In the genomic region with DNA sequence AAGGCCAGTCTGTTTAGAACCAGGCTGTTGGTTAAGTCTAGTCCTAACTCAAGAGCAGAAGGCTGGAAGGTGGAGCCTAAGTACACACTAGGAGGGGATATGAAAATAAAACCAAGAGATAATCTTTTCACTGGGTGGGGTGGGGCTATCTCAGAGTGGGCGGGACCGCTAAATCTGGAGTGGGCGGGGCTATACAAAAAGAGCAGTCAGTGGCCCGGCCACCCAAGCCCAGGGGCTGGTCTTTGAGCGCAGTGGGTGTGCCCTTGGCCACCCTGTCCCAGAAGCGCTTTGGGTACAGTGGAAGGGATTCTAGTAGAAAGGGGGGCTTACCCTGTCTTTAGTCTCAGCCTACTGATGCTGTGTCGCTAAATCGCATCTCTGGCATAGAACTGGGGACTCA, we compare ENCODE assay signal across 9 mouse cellular contexts. TPM values are rescaled to one million over a fixed set of nuclear protein-coding genes. Genes with fewer than 3 reads are reported as not detected.
DNase-seq lines count a peak whose midpoint lies in the region; ATAC-seq and TF ChIP-seq lines count a peak whose summit lies in the region.
"Had no signal": no experiment of that assay in that cellular context is flagged by ENCODE, and none has a peak within 500 bp of the region (broad histone marks: within the 10 kb centered on the region; RNA-seq: fewer than 3 reads in every experiment).

No protein-coding gene starts in this region.

- no peak for TF ChIP-seq POLR2A in cortical plate, adult 2 months (IDR thresholded peaks at IDR 0.05; ENCODE audit: extremely low read depth, insufficient read depth, low read length)

- peak overlapping the region; percentile 52 for H3K4me3 ChIP-seq in heart, embryonic 15.5 days
- peak overlapping the region; percentile 58 for H3K4me3 ChIP-seq in cortical plate, adult 2 months (ENCODE audit: insufficient read depth, low read length)
- peak overlapping the region; percentile 63 for H3K4me3 ChIP-seq in hindbrain, postnatal 0 days (ENCODE audit: low read length)
- H3K4me3 ChIP-seq in midbrain, embryonic 14.5 days (replicated peaks; ENCODE audit: low read depth, low read length), result peak overlapping the region; percentile 43

- no peak for DNase-seq in heart, adult 11 months
- peak; percentile 57 for DNase-seq in hindbrain, postnatal 0 days (ENCODE audit: low spot score)
- peak; percentile 35 for DNase-seq in midbrain, embryonic 14.5 days
- no peak for DNase-seq in cerebellum, postnatal 36 days

- peaks cover 10% of the 10 kb centered on the region for H3K4me1 ChIP-seq in heart, embryonic 15.5 days (replicated peaks)
- H3K4me1 ChIP-seq in cortical plate, adult 2 months (ENCODE audit: control insufficient read depth, insufficient read depth, low read length), result peaks cover 4% of the 10 kb centered on the region
- no peaks in the 10 kb centered on the region for H3K4me1 ChIP-seq in hindbrain, postnatal 0 days (ENCODE audit: insufficient read depth, low read length)
- no peaks in the 10 kb centered on the region for H3K4me1 ChIP-seq in midbrain, embryonic 14.5 days (ENCODE audit: control insufficient read depth, insufficient read depth, low read length)

- H3K9me3 ChIP-seq in heart, embryonic 15.5 days (replicated peaks), result no peaks in the 10 kb centered on the region
- no peaks in the 10 kb centered on the region for H3K9me3 ChIP-seq in hindbrain, postnatal 0 days (ENCODE audit: low read length)
- no peaks in the 10 kb centered on the region for H3K9me3 ChIP-seq in midbrain, embryonic 14.5 days (ENCODE audit: control insufficient read depth, low read length)

- ATAC-seq in heart, embryonic 15.5 days (replicated peaks; ENCODE audit: insufficient number of reproducible peaks, insufficient read depth, low FRiP score, low read depth), result no peak; the same call in 1 of the 2 replicates
- ATAC-seq in hindbrain, postnatal 0 days, result peak; percentile 65
- ATAC-seq in midbrain, embryonic 14.5 days (ENCODE audit: low FRiP score, low TSS enrichment), result peak; percentile 34; the same call in 1 of the 2 replicates
- ATAC-seq in erythroid progenitor cell, adult 5-6 weeks (replicated peaks; ENCODE audit: low FRiP score, poor library complexity, severe bottlenecking), result no peak; the same call in 1 of the 2 replicates
- no peak for ATAC-seq in cerebellum, adult (ENCODE audit: insufficient number of reproducible peaks, low FRiP score, low TSS enrichment)

- H3K4me2 ChIP-seq in heart, embryonic 15.5 days, result peak overlapping the region; percentile 75
- H3K4me2 ChIP-seq in hindbrain, postnatal 0 days (ENCODE audit: low read depth, low read length), result peak overlapping the region; percentile 76
- H3K4me2 ChIP-seq in midbrain, embryonic 14.5 days (ENCODE audit: low read length), result peak overlapping the region; percentile 55

- peaks cover 38% of the 10 kb centered on the region for H3K27me3 ChIP-seq in heart, embryonic 15.5 days
- H3K27me3 ChIP-seq in hindbrain, postnatal 0 days (ENCODE audit: insufficient read depth, low read length), result no peaks in the 10 kb centered on the region; the same call in 1 of the 2 replicates
- H3K27me3 ChIP-seq in midbrain, embryonic 14.5 days (ENCODE audit: control insufficient read depth, insufficient read depth, low read length), result peaks cover 18% of the 10 kb centered on the region; the same call in 1 of the 2 replicates

- H3K27ac ChIP-seq in heart, embryonic 15.5 days, result no peak overlapping the region
- H3K27ac ChIP-seq in cortical plate, adult 2 months (ENCODE audit: insufficient read depth, low read length), result no peak overlapping the region
- H3K27ac ChIP-seq in hindbrain, postnatal 0 days, result peak overlapping the region; percentile 75; the same call in 1 of the 2 replicates
- H3K27ac ChIP-seq in midbrain, embryonic 14.5 days (replicated peaks; ENCODE audit: low read depth, low read length), result 0 out of 2 replicates have a peak overlapping the region, but pooled peaks have one; percentile 43

- TF ChIP-seq CTCF in cortical plate, adult 2 months (IDR thresholded peaks at IDR 0.05; ENCODE audit: extremely low read depth, insufficient read depth, low read length), result no peak
- TF ChIP-seq CTCF in hindbrain, postnatal 0 days (IDR thresholded peaks at IDR 0.05; ENCODE audit: low read depth), result no peak

- H3K36me3 ChIP-seq in heart, embryonic 15.5 days, result no peaks in the 10 kb centered on the region
- no peaks in the 10 kb centered on the region for H3K36me3 ChIP-seq in hindbrain, postnatal 0 days (ENCODE audit: insufficient read depth, low read length)
- no peaks in the 10 kb centered on the region for H3K36me3 ChIP-seq in midbrain, embryonic 14.5 days (ENCODE audit: control insufficient read depth, insufficient read depth, low read length)

- WGBS in heart, embryonic 15.5 days, result 8% methylated on average over 8 of the region's 8 CpGs
- WGBS in hindbrain, postnatal 0 days, result 11% methylated on average over 8 of the region's 8 CpGs
- 10% methylated on average over 8 of the region's 8 CpGs for WGBS in midbrain, embryonic 14.5 days

- no peak overlapping the region for H3K9ac ChIP-seq in heart, embryonic 15.5 days
- peak overlapping the region; percentile 82 for H3K9ac ChIP-seq in hindbrain, postnatal 0 days (replicated peaks; ENCODE audit: low read length)
- H3K9ac ChIP-seq in midbrain, embryonic 14.5 days (replicated peaks; ENCODE audit: low read length), result peak overlapping the region; percentile 59

RNA-seq across cellular contexts. Expression of gene Ethe1, which starts 0.5 kb away (rescaled TPM):
- 20.5 and 23.6 TPM in 2 replicates for polyA plus RNA-seq in heart, embryonic 15.5 days (2015; fragmentation: Nextera tagmentation; extraction: Ambion mirVana)
- 18.4 and 19.4 TPM in 2 replicates for polyA plus RNA-seq in cortical plate, adult 2 months (2012; rRNA removed)
- 36.3 and 43.8 TPM in 2 replicates for total RNA-seq in hindbrain, postnatal 0 days (2014; rRNA removed)
- 24.4 and 25.3 TPM in 2 replicates for polyA plus RNA-seq in hindbrain, postnatal 0 days (2015; fragmentation: Nextera tagmentation; extraction: Ambion mirVana)
- polyA plus RNA-seq in midbrain, embryonic 14.5 days (2014; fragmentation: Nextera tagmentation; extraction: Ambion mirVana), result 18.5 and 24.2 TPM in 2 replicates
- 11.2 and 11.3 TPM in 2 replicates for total RNA-seq in erythroid progenitor cell, adult 5-6 weeks (2015; ENCODE audit: low replicate concordance)
- 6.8 and 9.2 TPM in 2 replicates for total RNA-seq in erythroid progenitor cell, adult 5-6 weeks (2017; ENCODE audit: low replicate concordance)

RNA-seq across cellular contexts. Expression of gene Zfp575, which starts 0.6 kb away (rescaled TPM):
- 0.92 and 1.4 TPM in 2 replicates for polyA plus RNA-seq in heart, embryonic 15.5 days (2015; fragmentation: Nextera tagmentation; extraction: Ambion mirVana)
- polyA plus RNA-seq in cortical plate, adult 2 months (2012; rRNA removed), result 7.3 and 7.4 TPM in 2 replicates
- 1.0 and 1.2 TPM in 2 replicates for total RNA-seq in hindbrain, postnatal 0 days (2014; rRNA removed)
- 20.3 and 21.0 TPM in 2 replicates for polyA plus RNA-seq in hindbrain, postnatal 0 days (2015; fragmentation: Nextera tagmentation; extraction: Ambion mirVana)
- polyA plus RNA-seq in midbrain, embryonic 14.5 days (2014; fragmentation: Nextera tagmentation; extraction: Ambion mirVana), result 9.2 and 12.1 TPM in 2 replicates
- not detected in 2 replicates for total RNA-seq in erythroid progenitor cell, adult 5-6 weeks (2015; ENCODE audit: low replicate concordance)
- 0.26 TPM in 1 of 2 replicates, not detected in the other for total RNA-seq in erythroid progenitor cell, adult 5-6 weeks (2017; ENCODE audit: low replicate concordance)

RNA-seq across cellular contexts. Expression of gene Phldb3, which starts 23.7 kb away (rescaled TPM):
- 0.06 and 0.18 TPM in 2 replicates for polyA plus RNA-seq in heart, embryonic 15.5 days (2015; fragmentation: Nextera tagmentation; extraction: Ambion mirVana)
- 0.08 and 0.11 TPM in 2 replicates for polyA plus RNA-seq in cortical plate, adult 2 months (2012; rRNA removed)
- total RNA-seq in hindbrain, postnatal 0 days (2014; rRNA removed), result 0.11 and 0.73 TPM in 2 replicates
- not detected in 2 replicates for polyA plus RNA-seq in hindbrain, postnatal 0 days (2015; fragmentation: Nextera tagmentation; extraction: Ambion mirVana)
- polyA plus RNA-seq in midbrain, embryonic 14.5 days (2014; fragmentation: Nextera tagmentation; extraction: Ambion mirVana), result not detected in 2 replicates
- not detected in 2 replicates for total RNA-seq in erythroid progenitor cell, adult 5-6 weeks (2015; ENCODE audit: low replicate concordance)
- total RNA-seq in erythroid progenitor cell, adult 5-6 weeks (2017; ENCODE audit: low replicate concordance), result 0.64 and 7.0 TPM in 2 replicates

RNA-seq across cellular contexts. Expression of gene Xrcc1, which starts 40.7 kb away (rescaled TPM):
- polyA plus RNA-seq in heart, embryonic 15.5 days (2015; fragmentation: Nextera tagmentation; extraction: Ambion mirVana), result 56.6 and 83.1 TPM in 2 replicates
- 41.6 and 46.2 TPM in 2 replicates for polyA plus RNA-seq in cortical plate, adult 2 months (2012; rRNA removed)
- total RNA-seq in hindbrain, postnatal 0 days (2014; rRNA removed), result 36.7 and 50.8 TPM in 2 replicates
- 44.0 and 45.1 TPM in 2 replicates for polyA plus RNA-seq in hindbrain, postnatal 0 days (2015; fragmentation: Nextera tagmentation; extraction: Ambion mirVana)
- 55.0 and 55.8 TPM in 2 replicates for polyA plus RNA-seq in midbrain, embryonic 14.5 days (2014; fragmentation: Nextera tagmentation; extraction: Ambion mirVana)
- total RNA-seq in erythroid progenitor cell, adult 5-6 weeks (2015; ENCODE audit: low replicate concordance), result 37.1 and 39.4 TPM in 2 replicates
- 36.7 and 62.5 TPM in 2 replicates for total RNA-seq in erythroid progenitor cell, adult 5-6 weeks (2017; ENCODE audit: low replicate concordance)

RNA-seq across cellular contexts. Expression of gene Pinlyp, which starts 40.9 kb away (rescaled TPM):
- polyA plus RNA-seq in heart, embryonic 15.5 days (2015; fragmentation: Nextera tagmentation; extraction: Ambion mirVana), result 0.46 TPM in 1 of 2 replicates, not detected in the other
- 0.33 TPM in 1 of 2 replicates, not detected in the other for polyA plus RNA-seq in cortical plate, adult 2 months (2012; rRNA removed)
- not detected in 2 replicates for total RNA-seq in hindbrain, postnatal 0 days (2014; rRNA removed)
- not detected in 2 replicates for polyA plus RNA-seq in hindbrain, postnatal 0 days (2015; fragmentation: Nextera tagmentation; extraction: Ambion mirVana)
- polyA plus RNA-seq in midbrain, embryonic 14.5 days (2014; fragmentation: Nextera tagmentation; extraction: Ambion mirVana), result not detected in 2 replicates
- total RNA-seq in erythroid progenitor cell, adult 5-6 weeks (2015; ENCODE audit: low replicate concordance), result not detected in 2 replicates
- total RNA-seq in erythroid progenitor cell, adult 5-6 weeks (2017; ENCODE audit: low replicate concordance), result not detected in 2 replicates
- polyA plus RNA-seq: large intestine, adult 2 months had no signal

Comparison
In these comparisons a context has a peak if more than half of its experiments do, and no peak if none do; other contexts are left out.
1. ATAC-seq: peak in hindbrain, postnatal 0 days (single experiment) and midbrain, embryonic 14.5 days (single experiment); none in heart, embryonic 15.5 days (single experiment), erythroid progenitor cell, adult 5-6 weeks (single experiment) and cerebellum, adult (single experiment).
2. H3K27ac ChIP-seq: peak in hindbrain, postnatal 0 days (single experiment) and midbrain, embryonic 14.5 days (single experiment); none in heart, embryonic 15.5 days (single experiment) and cortical plate, adult 2 months (single experiment).
3. DNase-seq: peak in hindbrain, postnatal 0 days (single experiment) and midbrain, embryonic 14.5 days (single experiment); none in heart, adult 11 months (single experiment) and cerebellum, postnatal 36 days (0 of 2).
4. Peak in every context shown above with its lines, with median percentiles within 50 percentile points of each other: H3K4me2 ChIP-seq and H3K4me3 ChIP-seq.